Mouse (Mus musculus): ENCODE measurements around the gene Nsun2.
A peak's percentile ranks its signal among the peaks of the same experiment; 100 is the strongest.

The Nsun2 gene

DNA sequence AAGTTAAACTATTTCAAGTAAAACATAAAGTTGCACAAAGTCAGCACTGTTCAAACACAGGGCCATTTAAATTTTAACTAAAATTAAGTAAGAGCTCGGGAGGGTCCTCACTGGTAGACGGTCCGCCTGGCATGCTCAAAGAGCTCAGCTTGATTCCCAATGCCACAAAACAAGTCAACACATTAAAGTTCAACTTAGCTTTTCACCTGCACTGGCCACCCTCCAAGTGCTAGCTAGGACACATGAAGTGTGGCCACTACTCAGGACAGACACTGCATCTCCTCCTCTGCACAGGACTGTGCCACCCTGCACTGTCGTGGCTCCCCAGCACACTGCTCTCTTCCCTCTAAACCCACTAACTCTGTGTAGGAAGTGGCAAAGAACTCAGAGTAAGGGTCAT, 7.7 kb upstream of the Nsun2 start:
- no peak for DNase-seq

- no peak for DNase-seq
These were observed 5.0 kb upstream of the Nsun2 start for GRCm38 (mm10) chr13:69528531-69528930.

DNA sequence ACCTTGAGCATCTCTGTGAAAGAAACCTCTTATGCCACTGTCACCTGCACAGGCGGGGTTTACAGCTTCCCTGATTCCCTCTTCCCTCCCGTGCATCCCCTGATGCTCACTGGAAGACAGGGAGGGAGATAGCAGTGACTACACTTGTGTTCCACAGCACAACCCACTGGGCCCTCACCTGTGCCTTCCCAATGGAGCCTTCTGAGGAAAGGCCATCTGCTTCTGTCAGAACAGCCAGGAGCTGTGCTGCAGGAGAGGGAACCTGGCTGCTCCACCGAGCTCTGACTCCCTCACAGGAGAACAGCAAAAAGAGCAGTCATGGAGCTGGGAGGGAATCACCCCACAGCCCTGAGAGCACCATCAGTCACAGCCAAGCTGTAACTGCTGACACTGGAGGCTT, 3.4 kb upstream of the Nsun2 start:
- DNase-seq, result no peak

DNA sequence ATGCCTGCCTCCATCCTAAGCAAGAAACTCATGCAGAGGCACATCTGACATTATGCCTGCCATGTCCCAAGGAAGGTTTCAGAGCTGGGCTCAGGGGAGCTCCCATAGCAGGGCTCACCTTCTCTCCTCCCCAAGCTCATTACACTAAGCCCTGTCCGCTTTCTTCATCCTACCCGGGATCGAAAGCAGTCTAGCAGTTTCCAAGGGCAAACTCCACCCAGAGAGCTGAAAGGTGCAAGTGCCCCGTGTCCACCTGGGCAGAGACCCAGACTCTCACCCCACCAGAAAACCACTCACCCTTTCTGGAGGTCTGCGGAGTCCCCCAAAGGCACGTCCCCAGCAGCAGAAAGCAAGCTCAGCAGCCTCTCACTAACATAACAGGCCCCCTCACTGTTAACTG, 2.6 kb upstream of the Nsun2 start:
- no peak for DNase-seq

GRCm38 (mm10) chr13:69531431-69531830, 2.1 kb upstream of the Nsun2 start:
- no peak for DNase-seq

- DNase-seq, result no peak
These were observed 1.2 kb upstream of the Nsun2 start for GRCm38 (mm10) chr13:69532101-69532892.

- no peak for DNase-seq
These were observed 597 bp upstream of the Nsun2 start for GRCm38 (mm10) chr13:69532893-69533404.

- DNase-seq, result no peak
These were observed 748 bp downstream of the Nsun2 start, which contains the start of gene Tent4a for GRCm38 (mm10) chr13:69534334-69534653. Tent4a (minus strand) TSS chr13:69534617.

- DNase-seq, result peak; percentile 97
These were observed 1.4 kb downstream of the Nsun2 start for GRCm38 (mm10) chr13:69534654-69535551.

- no peak for DNase-seq
These were observed 2.5 kb downstream of the Nsun2 start for GRCm38 (mm10) chr13:69536021-69536420.

- DNase-seq, result no peak
These were observed 3.8 kb downstream of the Nsun2 start for GRCm38 (mm10) chr13:69537366-69537765.

DNA sequence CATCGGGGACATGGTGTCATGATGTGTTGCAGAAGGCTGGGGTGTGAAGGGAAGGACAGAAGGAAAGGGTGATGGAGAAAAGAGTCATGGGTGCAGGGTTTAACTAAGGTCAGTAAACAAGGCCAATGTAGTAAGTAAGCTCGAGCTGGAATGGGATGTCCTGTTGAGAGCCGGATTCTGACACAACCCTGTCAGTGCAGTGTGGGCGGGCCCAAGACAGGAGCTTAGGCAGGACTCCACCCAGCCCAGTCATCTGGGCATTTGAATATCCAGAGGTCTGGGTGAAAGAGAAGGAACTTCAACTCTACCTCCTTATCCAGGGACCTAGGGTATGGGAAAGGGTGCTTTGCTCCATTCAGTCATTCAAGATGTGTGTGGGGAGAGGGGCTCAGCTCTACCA, 4.8 kb downstream of the Nsun2 start:
- no peak for DNase-seq

- DNase-seq, result no peak
These were observed 7.7 kb downstream of the Nsun2 start for GRCm38 (mm10) chr13:69541209-69541608.

DNA sequence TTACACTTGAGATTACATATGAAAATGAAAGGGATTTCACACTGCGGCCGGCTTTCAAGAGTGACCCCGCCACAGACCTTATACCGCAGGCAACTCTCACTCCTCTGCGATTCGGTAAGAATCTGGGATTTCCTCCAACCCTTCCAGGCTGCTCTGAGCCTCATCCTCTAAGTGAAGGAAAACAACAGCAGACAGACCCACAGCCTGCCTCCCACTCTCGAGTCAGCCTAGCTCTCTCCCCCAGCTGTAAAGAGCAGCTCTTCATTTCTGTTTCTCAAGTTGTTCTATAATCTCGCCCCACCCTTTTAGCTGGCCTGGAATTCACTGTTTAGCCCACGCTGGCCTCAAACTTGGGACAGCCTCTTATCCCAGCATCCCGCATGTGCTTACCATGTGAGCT, 8.2 kb downstream of the Nsun2 start:
- peak; percentile 80 for DNase-seq

DNA sequence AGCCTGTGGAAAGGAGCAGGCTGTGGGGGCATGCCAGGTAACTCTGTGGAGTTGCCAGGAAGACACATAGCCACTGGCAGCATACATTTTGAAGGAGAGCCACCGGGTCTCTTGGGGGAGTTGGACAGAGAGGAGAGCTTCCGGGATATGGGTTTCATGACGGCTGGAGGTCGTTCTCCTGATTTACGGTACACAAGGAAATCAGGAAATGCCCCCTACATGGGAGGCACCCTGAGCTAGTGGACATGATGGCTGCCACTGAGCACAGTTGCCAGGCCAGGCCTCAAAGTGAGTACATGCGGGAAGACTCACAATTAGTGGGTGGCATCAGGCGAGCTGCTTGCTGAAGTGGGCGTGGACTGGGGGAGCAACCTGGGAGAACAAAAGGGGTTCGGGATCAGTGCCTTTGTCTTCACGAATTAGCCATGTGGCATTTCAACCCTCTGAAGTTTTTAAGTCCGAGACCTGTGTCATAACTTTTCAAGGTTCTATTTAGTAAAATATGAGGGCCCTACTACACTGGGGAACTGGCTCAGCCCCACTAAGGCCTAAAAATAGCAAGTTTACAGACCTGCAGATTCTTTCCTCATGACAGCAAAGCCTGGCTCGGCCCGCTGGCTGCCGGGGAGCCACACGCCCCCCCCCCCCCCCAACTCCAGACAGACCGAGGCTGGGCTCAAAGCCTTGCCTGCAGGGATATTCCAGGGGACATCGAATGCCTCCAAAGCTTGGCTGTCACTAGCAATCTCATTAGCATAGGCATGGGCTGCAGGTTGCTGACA, 9.2 kb downstream of the Nsun2 start:
- no peak for DNase-seq

DNA sequence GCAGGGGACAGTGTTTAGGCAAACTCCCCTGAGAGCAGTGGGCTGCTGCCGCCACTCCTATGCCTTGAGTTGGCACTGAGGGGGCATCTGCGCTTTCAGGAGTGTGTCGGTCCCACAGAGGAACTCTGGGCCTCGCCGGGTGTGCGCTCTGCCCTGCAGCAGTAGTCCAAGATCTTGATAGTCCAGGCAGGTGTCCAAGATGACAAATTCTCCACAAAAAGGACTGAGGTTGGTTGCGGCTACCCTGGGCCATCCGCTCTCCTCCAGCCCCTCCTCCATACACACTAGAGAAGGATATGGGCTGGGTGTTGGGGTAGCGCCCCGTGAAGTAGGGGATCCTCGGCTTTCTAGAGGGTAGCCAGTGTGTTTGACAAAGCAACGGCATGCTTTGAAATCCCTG, 10.0 kb downstream of the Nsun2 start:
- no peak for DNase-seq

DNA sequence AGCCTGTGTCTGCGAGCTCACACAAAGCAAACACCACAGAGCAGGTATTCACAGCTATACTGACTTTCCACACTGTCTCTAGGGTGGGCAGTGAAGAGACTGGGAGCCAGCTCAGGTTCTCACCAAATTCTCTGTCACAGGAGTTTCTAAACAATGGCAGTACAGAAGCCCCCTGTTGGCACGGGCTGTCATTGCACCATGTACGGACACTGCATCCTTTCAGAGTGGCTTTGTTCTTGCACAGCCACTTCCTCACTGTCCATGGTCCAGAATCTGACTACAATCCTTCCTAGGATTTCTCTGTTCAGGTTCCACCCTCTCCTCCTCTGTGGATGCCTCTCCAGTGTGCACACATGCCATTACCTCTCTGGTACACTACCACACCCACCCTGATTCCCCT, 11.5 kb downstream of the Nsun2 start:
- DNase-seq, result no peak

DNA sequence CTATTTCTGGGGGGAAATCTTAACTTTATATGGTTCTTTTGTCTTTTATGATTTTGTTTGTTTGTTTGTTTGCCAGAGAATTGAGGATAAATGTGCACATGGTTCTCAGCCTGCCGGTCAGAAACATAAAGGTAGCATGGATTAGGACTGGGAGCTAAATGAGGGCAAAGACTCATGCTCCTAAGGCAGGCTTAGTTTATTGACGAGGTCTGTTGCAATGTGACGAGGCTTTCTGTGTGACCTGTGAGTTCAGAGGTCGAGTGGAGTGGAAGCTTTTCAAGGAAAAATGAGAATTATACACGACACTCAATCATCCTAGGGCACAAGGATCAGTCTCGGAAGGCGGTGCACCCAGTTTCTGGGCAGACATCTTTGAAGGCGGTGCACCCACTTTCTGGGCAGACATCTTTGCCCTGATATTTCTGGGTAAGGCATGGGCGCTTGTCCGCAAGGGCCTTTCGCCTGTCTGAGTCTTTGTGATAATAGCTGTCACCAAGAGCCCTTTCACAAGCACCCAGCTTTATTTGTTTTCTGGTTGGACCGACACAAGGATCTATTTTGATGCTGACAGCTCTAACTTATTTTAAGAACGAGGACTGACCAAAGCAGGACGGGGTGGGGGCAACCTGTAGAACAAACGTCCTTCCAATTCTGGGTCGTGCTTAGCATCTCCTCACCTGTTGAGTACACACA, 14.1 kb downstream of the Nsun2 start:
- DNase-seq, result no peak

- no peak for DNase-seq
These were observed 16.4 kb downstream of the Nsun2 start for GRCm38 (mm10) chr13:69549980-69550379.

GRCm38 (mm10) chr13:69550831-69551230, 17.3 kb downstream of the Nsun2 start:
- no peak for DNase-seq

DNA sequence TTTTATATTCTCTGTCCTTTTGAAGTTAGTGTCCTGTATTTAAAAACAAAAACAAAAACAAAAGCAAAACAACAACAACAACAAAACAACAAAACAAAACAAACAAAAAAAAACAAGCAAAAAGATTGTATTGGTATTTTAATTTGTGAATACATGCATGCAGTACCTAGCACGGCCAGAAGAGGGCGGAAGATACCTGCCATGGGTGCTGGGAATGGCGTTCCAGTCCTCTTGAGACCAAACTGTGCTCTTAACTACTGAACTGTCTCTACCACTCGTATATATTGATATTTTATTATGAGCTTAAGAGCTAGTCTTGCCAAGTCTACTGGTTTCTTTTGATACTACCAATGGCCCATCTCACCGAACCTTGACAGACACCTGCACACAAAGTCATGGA, 19.5 kb downstream of the Nsun2 start:
- DNase-seq, result no peak

DNA sequence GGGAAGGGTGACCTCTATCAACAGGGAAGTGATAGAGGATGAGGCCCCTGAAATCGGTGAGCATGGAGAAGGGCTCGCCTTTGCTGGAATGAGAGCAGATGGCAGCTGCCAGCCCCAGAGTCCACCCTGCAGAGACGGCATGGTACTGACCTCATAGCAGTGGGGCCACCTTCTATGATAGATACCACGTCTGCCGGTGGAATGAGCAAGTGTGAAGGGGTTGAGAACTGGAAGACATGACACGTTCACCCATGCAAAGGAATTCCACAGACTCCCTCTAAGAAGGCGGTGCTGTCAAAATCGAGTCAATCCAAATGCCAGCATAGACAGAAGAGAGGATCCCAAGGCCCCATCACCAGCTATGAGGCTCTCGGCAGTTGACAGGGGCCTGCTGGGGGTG, 20.7 kb downstream of the Nsun2 start:
- no peak for DNase-seq

- DNase-seq, result no peak
These were observed 21.5 kb downstream of the Nsun2 start for GRCm38 (mm10) chr13:69555045-69555444.

Data from right cerebral cortex, adult 18-20 months (tissue).